Mouse (Mus musculus) testis, adult 2 months (tissue): ENCODE data around the gene Ap3b1. TPM values are rescaled to one million over a fixed set of nuclear protein-coding genes. Genes with fewer than 3 reads are reported as not detected.

Experiments
- H3K27ac ChIP-seq: fragments of 200-500 bp; 2 replicates; pipeline ENCODE4 v1.5.1; 2012; ENCODE audit warnings: low read depth, low read length; ENCODE audit not compliant: control insufficient read depth, insufficient read depth
- H3K27me3 ChIP-seq: fragments of 200-500 bp; 2 replicates; pipeline ENCODE4 v1.6.1; 2012; ENCODE audit warnings: mild to moderate bottlenecking, low read length, moderate library complexity; ENCODE audit not compliant: control insufficient read depth, insufficient read depth
- H3K36me3 ChIP-seq: fragments of 200-500 bp; 2 replicates; pipeline ENCODE4 v1.6.1; 2012; ENCODE audit warnings: mild to moderate bottlenecking, low read length; ENCODE audit not compliant: control insufficient read depth, insufficient read depth
- H3K4me1 ChIP-seq: fragments of 200-500 bp; 2 replicates; pipeline ENCODE4 v1.6.1; 2012; ENCODE audit warnings: low read length; ENCODE audit not compliant: control insufficient read depth, insufficient read depth
- H3K4me3 ChIP-seq: fragments of 200-500 bp; 2 replicates; pipeline ENCODE4 v1.5.1; 2012; ENCODE audit warnings: low read depth, mild to moderate bottlenecking, low read length, moderate library complexity, mixed read lengths; ENCODE audit not compliant: control insufficient read depth
- CTCF ChIP-seq: fragments of 200-500 bp; IDR thresholded peaks from 2 replicates; pipeline ENCODE4 v1.5.1; 2012; ENCODE audit warnings: low read depth, mild to moderate bottlenecking, inconsistent platforms, low read length, moderate library complexity; ENCODE audit not compliant: control insufficient read depth, insufficient read depth, insufficient replicate concordance
- POLR2A ChIP-seq: fragments of 200-500 bp; IDR thresholded peaks from 2 replicates; pipeline ENCODE4 v1.6.1; 2012; ENCODE audit warnings: low read depth, mild to moderate bottlenecking, inconsistent platforms, low read length, moderate library complexity; ENCODE audit not compliant: control insufficient read depth
- polyA plus RNA-seq: library from polyadenylated mRNA; depleted of rRNA; stranded (reverse); fragments of >200 nt; gene quantifications from 2 replicates; pipeline ENCODE4 v1.2.3, GENCODE M21; 2012

Gene Ap3b1
- polyA plus RNA-seq, 1 experiment = 122 TPM

- H3K27ac ChIP-seq = no peak overlapping the region
- no peak for TF ChIP-seq POLR2A
- TF ChIP-seq CTCF = no peak
- no peaks in the 10 kb centered on the region for H3K36me3 ChIP-seq
- no peak overlapping the region for H3K4me3 ChIP-seq
- no peaks in the 10 kb centered on the region for H3K4me1 ChIP-seq
- no peaks in the 10 kb centered on the region for H3K27me3 ChIP-seq
These were observed 147.7 kb downstream of the Ap3b1 start for GRCm38 (mm10) chr13:94506411-94506810.

- Histone ChIP-seq H3K4me1 (no peaks in the 10 kb centered on the region), H3K27ac (no peak overlapping the region), H3K36me3 (no peaks in the 10 kb centered on the region), H3K4me3 (no peak overlapping the region), H3K27me3 (no peaks in the 10 kb centered on the region)
- no peak for TF ChIP-seq POLR2A
- TF ChIP-seq CTCF = no peak
These were observed 149.6 kb downstream of the Ap3b1 start for GRCm38 (mm10) chr13:94508344-94508743.

GRCm38 (mm10) chr13:94513157-94513767 is 154.5 kb downstream of the Ap3b1 start:
- H3K27me3 ChIP-seq = no peaks in the 10 kb centered on the region
- no peak for TF ChIP-seq POLR2A
- TF ChIP-seq CTCF = no peak
- H3K4me3 ChIP-seq = no peak overlapping the region
- no peaks in the 10 kb centered on the region for H3K36me3 ChIP-seq
- no peaks in the 10 kb centered on the region for H3K4me1 ChIP-seq
- no peak overlapping the region for H3K27ac ChIP-seq

GRCm38 (mm10) chr13:94513898-94514297 is 155.1 kb downstream of the Ap3b1 start:
- no peak for TF ChIP-seq POLR2A
- no peak for TF ChIP-seq CTCF
- Histone ChIP-seq H3K4me3 (no peak overlapping the region), H3K27ac (no peak overlapping the region), H3K27me3 (no peaks in the 10 kb centered on the region), H3K36me3 (no peaks in the 10 kb centered on the region), H3K4me1 (no peaks in the 10 kb centered on the region)

- Histone ChIP-seq H3K27me3 (no peaks in the 10 kb centered on the region), H3K27ac (no peak overlapping the region), H3K4me3 (no peak overlapping the region), H3K4me1 (no peaks in the 10 kb centered on the region), H3K36me3 (no peaks in the 10 kb centered on the region)
- TF ChIP-seq POLR2A (no peak), CTCF (no peak)
These were observed 156.2 kb downstream of the Ap3b1 start for GRCm38 (mm10) chr13:94514992-94515391.

GRCm38 (mm10) chr13:94516532-94516931 is 157.8 kb downstream of the Ap3b1 start:
- Histone ChIP-seq H3K4me1 (no peaks in the 10 kb centered on the region), H3K27me3 (no peaks in the 10 kb centered on the region), H3K27ac (no peak overlapping the region), H3K36me3 (no peaks in the 10 kb centered on the region), H3K4me3 (no peak overlapping the region)
- TF ChIP-seq CTCF (no peak), POLR2A (no peak)

DNA sequence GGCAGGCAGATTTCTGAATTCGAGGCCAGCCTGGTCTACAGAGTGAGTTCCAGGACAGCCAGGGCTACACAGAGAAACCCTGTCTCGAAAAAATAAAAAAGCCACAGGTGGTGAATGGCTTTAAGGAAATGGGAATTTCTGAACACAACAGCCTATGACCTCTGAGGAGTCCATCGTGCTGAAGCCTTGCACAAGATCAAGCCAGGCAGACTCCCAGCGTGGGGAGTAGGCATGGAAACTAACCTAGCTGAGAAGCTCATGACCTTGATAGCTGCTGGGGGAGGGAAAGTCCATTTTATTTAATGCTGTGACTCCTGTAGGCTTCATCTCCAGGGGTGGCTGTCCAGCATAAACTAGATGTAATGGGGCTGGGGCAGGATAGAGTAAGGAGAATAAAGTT is 159.4 kb downstream of the Ap3b1 start:
- no peaks in the 10 kb centered on the region for H3K27me3 ChIP-seq
- no peaks in the 10 kb centered on the region for H3K36me3 ChIP-seq
- H3K4me1 ChIP-seq = no peaks in the 10 kb centered on the region
- H3K4me3 ChIP-seq = no peak overlapping the region
- H3K27ac ChIP-seq = no peak overlapping the region
- no peak for TF ChIP-seq CTCF
- TF ChIP-seq POLR2A = no peak
